Mouse (Mus musculus) heart, embryonic 12.5 days (tissue): ENCODE measurements at regions not wholly inside any gene's neighbourhood (a gene's known extent, or its start where the extent isn't known, plus 50 kb on each side); places are given as distances from the start of the nearest gene placed in this dataset.

Source experiments
- ATAC-seq: fragments of 200-750 bp; cut with Nextera tagmentation; 2 replicates; pipeline ENCODE4 v1.8.0; 2017; ENCODE audit warnings: moderate TSS enrichment, moderate library complexity; ENCODE audit not compliant: insufficient number of reproducible peaks, low FRiP score
- H3K27ac ChIP-seq: fragments of 300-500 bp; sonication (generic); 2 replicates; pipeline ENCODE4 v1.5.1; 2016; ENCODE audit warnings: mild to moderate bottlenecking, moderate library complexity; ENCODE audit not compliant: poor library complexity, severe bottlenecking
- H3K27me3 ChIP-seq: fragments of 300-500 bp; sonication (generic); replicated peaks from 2 replicates; pipeline ENCODE4 v1.6.1; 2016; ENCODE audit warnings: mild to moderate bottlenecking, moderate library complexity
- H3K36me3 ChIP-seq: fragments of 300-500 bp; sonication (generic); 2 replicates; pipeline ENCODE4 v1.6.1; 2016; ENCODE audit warnings: mild to moderate bottlenecking, moderate library complexity
- H3K4me1 ChIP-seq: fragments of 300-500 bp; sonication (generic); replicated peaks from 2 replicates; pipeline ENCODE4 v1.6.1; 2016; ENCODE audit warnings: mild to moderate bottlenecking
- H3K4me2 ChIP-seq: fragments of 300-500 bp; sonication (generic); 2 replicates; pipeline ENCODE4 v1.6.1; 2016; ENCODE audit warnings: mild to moderate bottlenecking, moderate library complexity
- H3K4me3 ChIP-seq: fragments of 300-500 bp; sonication (generic); 2 replicates; pipeline ENCODE4 v1.5.1; 2016; ENCODE audit warnings: mild to moderate bottlenecking
- H3K9ac ChIP-seq: fragments of 300-500 bp; sonication (generic); 2 replicates; pipeline ENCODE4 v1.6.1; 2016; ENCODE audit warnings: mild to moderate bottlenecking, moderate library complexity
- H3K9me3 ChIP-seq: fragments of 300-500 bp; sonication (generic); replicated peaks from 2 replicates; pipeline ENCODE4 v1.6.1; 2016; ENCODE audit warnings: mild to moderate bottlenecking, moderate library complexity
- whole genome bisulfite sequencing: fragments of 180-500 bp; shearing (Covaris S2); methylation state at CpG from one replicate; pipeline ENCODE4 v1.1.7; 2016; 5-methylcytosine and 5-hydroxymethylcytosine counted together

DNA sequence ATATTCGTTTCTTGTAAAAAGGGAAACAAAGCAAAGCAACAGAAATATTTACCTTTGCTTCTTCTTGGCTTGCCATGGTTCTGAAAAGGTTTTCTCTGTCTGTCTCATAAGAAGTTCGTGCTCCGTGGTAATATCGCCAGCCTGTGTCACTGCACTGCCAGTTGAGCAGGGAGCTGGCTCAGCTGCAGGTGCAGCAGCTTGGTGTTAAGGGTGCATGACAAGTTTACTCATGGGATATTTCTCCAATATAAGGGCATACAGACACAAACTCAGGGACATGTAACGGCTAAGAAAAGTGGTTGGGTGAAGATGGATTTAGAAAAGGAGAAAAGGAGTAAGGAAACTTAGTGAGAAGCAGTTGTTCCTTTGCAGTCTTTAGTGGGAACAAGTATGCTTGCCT is 533.5 kb upstream of the Zic4 start:
- Histone ChIP-seq H3K9ac (no peak overlapping the region), H3K4me2 (no peak overlapping the region), H3K4me1 (no peaks in the 10 kb centered on the region), H3K36me3 (no peaks in the 10 kb centered on the region), H3K9me3 (no peaks in the 10 kb centered on the region), H3K27ac (no peak overlapping the region), H3K27me3 (no peaks in the 10 kb centered on the region), H3K4me3 (no peak overlapping the region)
- WGBS, result 58% methylated on average over 5 of the region's 5 CpGs
- ATAC-seq, result no peak

DNA sequence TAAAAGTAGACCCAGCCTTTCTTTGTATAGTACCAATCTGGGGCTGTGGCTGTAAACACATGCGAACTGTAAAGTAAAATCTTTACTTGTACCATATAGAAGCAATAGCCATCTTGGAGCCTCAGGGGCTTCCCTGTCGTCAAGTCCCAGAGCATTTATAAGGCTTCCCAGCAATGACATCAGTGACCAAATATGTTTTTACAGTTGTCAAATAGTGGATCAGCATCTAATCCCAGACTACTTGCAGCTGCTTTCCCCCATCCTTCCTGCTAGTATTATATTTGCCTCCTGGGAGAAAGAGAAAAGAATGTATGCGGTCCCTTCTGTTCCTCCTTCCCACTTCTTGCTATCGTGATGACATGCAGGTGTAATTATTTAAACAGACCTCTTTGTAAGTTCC is 531.5 kb upstream of the Zic4 start:
- Histone ChIP-seq H3K27ac (no peak overlapping the region), H3K4me1 (no peaks in the 10 kb centered on the region), H3K36me3 (no peaks in the 10 kb centered on the region), H3K4me3 (no peak overlapping the region), H3K27me3 (no peaks in the 10 kb centered on the region), H3K9ac (no peak overlapping the region), H3K4me2 (no peak overlapping the region), H3K9me3 (no peaks in the 10 kb centered on the region)
- WGBS, result 63% methylated on average over 4 of the region's 4 CpGs
- no peak for ATAC-seq

DNA sequence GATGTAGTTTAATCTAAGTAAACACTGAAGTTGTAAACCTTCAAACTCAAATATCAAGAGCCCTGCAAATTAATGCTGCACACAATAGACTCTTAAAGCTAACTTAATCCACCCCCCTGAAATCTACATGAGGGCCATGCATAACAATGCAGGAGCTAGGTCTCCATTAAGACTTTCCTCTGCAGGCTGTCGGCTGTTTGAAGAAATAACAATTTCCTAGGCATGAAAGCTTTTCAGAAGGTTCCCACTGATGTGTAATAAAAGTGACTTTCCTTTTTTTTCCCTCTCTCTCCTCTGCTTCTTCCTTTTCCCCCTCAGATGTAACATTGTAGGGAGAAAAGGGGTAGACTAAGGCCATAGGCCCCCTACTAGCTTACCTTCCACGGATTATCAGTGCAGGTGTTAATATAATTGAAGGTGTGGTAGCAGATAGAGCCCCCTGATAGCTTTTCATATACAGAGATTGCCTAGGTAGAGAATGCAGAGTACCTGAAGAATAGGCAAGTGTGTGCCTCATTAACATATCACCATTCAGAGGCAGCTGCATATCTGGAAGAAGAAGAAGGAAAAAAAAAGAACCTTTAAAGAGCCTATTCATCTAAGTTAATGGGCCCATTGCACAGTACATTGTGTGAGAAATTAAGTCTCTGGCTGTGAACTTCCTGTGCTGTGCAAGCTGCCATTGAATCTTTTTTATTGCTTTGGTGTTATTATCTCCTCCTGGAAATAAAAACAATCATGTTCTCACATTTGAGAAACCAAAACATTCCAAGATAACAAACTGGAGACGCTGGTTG is 528.3 kb upstream of the Zic4 start:
- Histone ChIP-seq H3K4me1 (no peaks in the 10 kb centered on the region), H3K9ac (no peak overlapping the region), H3K27me3 (no peaks in the 10 kb centered on the region), H3K4me2 (no peak overlapping the region), H3K4me3 (no peak overlapping the region), H3K36me3 (no peaks in the 10 kb centered on the region), H3K27ac (no peak overlapping the region), H3K9me3 (no peaks in the 10 kb centered on the region)
- 20% methylated on average over 3 of the region's 3 CpGs for WGBS
- ATAC-seq, result no peak

DNA sequence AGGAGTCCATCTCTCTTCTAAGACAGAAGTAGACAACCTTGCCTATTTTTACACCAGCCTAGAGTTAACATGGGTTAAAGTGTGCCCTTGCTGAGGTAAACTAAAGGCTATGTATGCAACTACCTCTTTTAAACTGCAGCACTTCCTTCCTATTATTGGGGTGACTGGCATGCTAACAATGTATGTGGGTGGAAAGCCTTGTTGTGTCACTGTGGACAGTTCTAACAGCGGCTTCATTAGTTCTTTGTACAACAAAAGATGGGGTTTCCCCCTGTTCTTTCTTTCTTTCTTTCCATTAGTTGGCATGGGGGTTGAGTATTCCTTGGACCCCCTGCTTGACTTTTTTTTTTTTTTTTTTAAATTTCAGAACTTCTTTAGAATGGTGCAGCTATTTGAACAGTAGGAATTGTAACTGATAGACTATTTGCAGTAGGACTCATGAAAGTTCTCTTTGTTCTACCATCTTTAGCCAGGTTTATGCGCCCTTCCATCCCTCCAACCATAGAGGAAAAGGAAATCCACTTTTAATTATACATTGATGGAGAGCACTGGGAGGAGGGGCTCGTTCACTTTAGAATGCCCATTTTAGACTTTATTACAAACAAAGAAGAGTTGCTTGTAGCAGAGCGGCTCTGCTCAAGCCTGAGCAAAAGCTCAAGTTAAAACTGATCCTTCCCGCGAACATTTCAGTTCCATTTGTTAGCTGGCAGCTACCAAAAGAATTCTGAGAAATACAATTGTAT is 523.9 kb upstream of the Zic4 start:
- H3K4me2 ChIP-seq, result no peak overlapping the region
- no peaks in the 10 kb centered on the region for H3K36me3 ChIP-seq
- no peak for ATAC-seq
- no peaks in the 10 kb centered on the region for H3K4me1 ChIP-seq
- no peaks in the 10 kb centered on the region for H3K27me3 ChIP-seq
- no peak overlapping the region for H3K27ac ChIP-seq
- no peak overlapping the region for H3K9ac ChIP-seq
- WGBS, result 79% methylated on average over 6 of the region's 6 CpGs
- H3K4me3 ChIP-seq, result no peak overlapping the region
- no peaks in the 10 kb centered on the region for H3K9me3 ChIP-seq

DNA sequence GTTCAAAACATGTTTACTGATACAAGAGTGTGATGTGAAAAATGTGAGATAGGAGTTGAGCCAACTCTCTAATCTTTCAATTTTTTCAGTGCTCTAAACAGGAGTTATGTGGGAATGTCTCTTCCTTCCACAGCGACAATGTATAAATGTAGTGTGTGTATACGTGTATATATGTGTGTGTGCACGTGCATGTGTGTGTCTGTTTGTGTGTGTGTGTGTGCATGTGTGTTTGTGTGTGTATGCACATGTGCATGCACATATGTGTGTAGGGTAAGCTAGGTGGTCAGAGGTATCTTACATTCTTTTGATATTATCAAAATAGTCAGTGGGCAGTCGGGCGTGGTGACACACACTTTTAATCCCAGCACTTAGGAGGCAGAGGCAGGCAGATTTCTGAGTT is 511.2 kb upstream of the Zic4 start:
- no peak overlapping the region for H3K4me2 ChIP-seq
- 0 out of 2 replicates have a peak, but pooled peaks cover 5% of the 10 kb centered on the region for H3K9me3 ChIP-seq
- H3K27ac ChIP-seq, result no peak overlapping the region
- no peak overlapping the region for H3K9ac ChIP-seq
- H3K4me1 ChIP-seq, result no peaks in the 10 kb centered on the region
- H3K27me3 ChIP-seq, result no peaks in the 10 kb centered on the region
- H3K4me3 ChIP-seq, result no peak overlapping the region
- H3K36me3 ChIP-seq, result no peaks in the 10 kb centered on the region
- WGBS, result 82% methylated on average over 5 of the region's 5 CpGs
- no peak for ATAC-seq

DNA sequence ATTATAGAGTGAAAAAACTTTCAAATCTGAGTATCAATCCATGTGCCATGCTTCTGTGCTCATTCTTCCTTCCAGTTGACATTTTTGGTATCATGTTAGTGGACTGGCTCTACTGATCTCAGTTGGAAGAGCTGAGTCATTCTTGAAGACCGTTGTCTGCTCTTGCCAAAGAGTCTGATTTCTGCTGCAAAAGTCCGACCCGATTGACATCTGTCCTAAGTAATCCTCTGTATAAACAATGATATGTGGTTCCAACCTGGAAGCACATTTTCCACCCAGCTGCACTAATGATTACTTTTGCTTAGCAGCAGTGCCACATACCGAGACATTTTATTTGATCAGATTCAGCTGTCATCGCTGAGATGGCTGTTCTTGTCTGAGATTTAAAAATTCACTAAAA is 490.6 kb upstream of the Zic4 start:
- Histone ChIP-seq H3K4me3 (no peak overlapping the region), H3K4me2 (no peak overlapping the region), H3K27ac (no peak overlapping the region), H3K36me3 (no peaks in the 10 kb centered on the region), H3K4me1 (no peaks in the 10 kb centered on the region), H3K9ac (no peak overlapping the region), H3K27me3 (no peaks in the 10 kb centered on the region), H3K9me3 (no peaks in the 10 kb centered on the region)
- WGBS, result 61% methylated on average over 5 of the region's 5 CpGs
- no peak for ATAC-seq

DNA sequence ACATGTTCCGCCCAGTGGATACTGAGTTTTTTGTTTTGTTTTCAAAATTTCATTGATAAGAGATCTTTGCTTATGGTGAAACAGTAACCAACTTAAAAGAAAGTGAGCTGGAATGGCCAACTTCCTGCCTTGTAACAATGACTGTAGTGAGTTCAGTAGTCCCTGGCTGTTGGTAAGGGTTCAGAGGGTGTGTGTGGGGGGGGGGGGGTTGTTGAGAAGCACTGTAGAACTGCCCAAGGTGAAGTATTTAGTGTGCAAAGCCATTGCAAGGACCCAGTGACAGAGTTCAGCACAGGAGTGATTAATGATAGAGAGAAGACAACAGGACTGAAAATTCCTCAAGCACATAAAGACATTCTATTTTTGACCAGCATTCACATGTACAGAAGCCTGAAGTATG is 477.7 kb upstream of the Zic4 start:
- 94% methylated on average over 1 of the region's 1 CpGs for WGBS
- ATAC-seq, result no peak

DNA sequence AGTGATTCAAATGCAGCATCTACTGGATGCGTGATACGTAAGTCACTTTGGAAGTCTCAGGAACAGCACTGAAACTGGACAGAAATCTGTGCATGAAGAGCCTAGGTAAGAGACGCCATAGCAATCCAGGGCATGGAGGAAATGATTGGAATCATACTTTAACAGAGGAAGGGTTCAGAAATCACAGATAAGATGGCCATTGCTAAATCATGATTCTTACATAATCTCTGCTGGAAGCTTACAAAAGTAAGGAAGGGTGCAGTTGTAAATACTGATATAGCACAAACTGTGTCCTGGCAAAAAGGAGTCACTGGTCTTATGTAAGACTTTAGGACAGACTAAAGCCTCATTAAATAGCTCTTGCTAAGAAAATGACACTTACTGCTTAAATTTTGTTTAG is 474.8 kb upstream of the Zic4 start:
- no peaks in the 10 kb centered on the region for H3K9me3 ChIP-seq
- H3K27ac ChIP-seq, result no peak overlapping the region
- no peaks in the 10 kb centered on the region for H3K4me1 ChIP-seq
- H3K4me3 ChIP-seq, result no peak overlapping the region
- H3K4me2 ChIP-seq, result no peak overlapping the region
- H3K9ac ChIP-seq, result no peak overlapping the region
- H3K36me3 ChIP-seq, result no peaks in the 10 kb centered on the region
- 86% methylated on average over 3 of the region's 3 CpGs for WGBS
- ATAC-seq, result no peak
- H3K27me3 ChIP-seq, result no peaks in the 10 kb centered on the region

More for the DNA sequence above, 477.7 kb upstream of the Zic4 start:
- no peaks in the 10 kb centered on the region for H3K9me3 ChIP-seq
- no peaks in the 10 kb centered on the region for H3K4me1 ChIP-seq
- no peak overlapping the region for H3K9ac ChIP-seq
- no peak overlapping the region for H3K4me3 ChIP-seq
- no peak overlapping the region for H3K27ac ChIP-seq
- no peaks in the 10 kb centered on the region for H3K27me3 ChIP-seq
- H3K4me2 ChIP-seq, result no peak overlapping the region
- no peaks in the 10 kb centered on the region for H3K36me3 ChIP-seq

DNA sequence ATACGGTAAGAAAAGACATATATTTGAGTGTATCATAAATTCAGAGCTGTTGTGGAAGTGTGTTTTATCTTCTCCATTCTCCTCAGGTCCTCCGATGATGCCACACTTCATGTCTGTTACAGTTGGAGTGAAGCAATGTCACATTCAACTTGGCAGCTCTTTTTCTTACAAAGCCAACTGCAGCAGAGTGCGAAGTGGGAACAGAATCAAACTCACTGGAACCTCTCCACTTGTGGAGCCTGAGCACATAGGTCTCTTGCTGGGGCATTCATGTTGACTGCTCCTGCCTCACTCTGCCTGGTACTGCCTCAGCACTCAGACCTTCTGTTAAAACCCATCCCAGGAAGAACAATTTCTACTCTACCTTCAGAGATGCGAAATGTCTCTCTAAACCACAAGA is 471.4 kb upstream of the Zic4 start:
- WGBS, result 73% methylated on average over 4 of the region's 4 CpGs
- no peaks in the 10 kb centered on the region for H3K4me1 ChIP-seq
- H3K27ac ChIP-seq, result no peak overlapping the region
- no peak for ATAC-seq
- no peaks in the 10 kb centered on the region for H3K36me3 ChIP-seq
- H3K4me2 ChIP-seq, result no peak overlapping the region
- no peak overlapping the region for H3K4me3 ChIP-seq
- H3K9ac ChIP-seq, result no peak overlapping the region
- no peaks in the 10 kb centered on the region for H3K9me3 ChIP-seq
- no peaks in the 10 kb centered on the region for H3K27me3 ChIP-seq

DNA sequence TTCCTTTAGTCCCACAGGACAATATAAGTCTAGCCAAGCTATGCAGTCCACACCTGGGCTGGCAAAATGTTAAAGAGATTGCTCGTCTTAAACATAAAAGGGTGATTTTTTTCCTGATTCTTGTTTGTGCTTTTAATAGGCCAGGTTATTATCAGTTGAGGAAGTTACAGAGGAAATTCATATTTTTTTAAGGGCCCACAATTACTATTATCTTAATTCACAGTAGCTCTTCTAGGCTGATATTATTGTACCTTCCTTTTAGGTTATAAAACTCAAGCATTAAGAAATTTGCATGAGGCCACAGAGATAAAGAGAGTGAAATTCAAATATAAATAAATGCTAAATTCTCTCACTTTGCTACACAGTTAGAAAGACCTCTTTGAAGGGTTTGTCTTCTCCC is 469.4 kb upstream of the Zic4 start:
- no peak overlapping the region for H3K4me3 ChIP-seq
- 66% methylated on average over 1 of the region's 1 CpGs for WGBS
- ATAC-seq, result no peak

DNA sequence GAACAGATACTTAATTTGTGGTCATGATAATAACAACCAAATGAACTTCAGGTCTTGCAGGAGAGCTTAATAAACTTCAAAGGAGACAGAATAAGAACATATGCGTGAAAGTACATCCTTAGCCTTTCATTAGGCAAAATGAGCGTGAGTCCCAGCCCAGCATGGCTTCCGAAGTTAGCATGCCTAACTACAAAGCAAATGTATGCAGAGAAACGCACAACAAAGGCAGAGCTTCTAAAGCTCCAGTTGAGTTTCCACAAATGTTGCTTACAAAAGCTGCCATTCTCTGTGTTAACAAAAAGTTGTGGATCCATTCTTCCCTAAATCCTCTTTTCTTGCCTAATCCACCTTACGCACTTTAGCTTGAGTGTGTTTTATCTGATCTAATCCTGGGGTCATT is 458.7 kb upstream of the Zic4 start:
- 30% methylated on average over 5 of the region's 5 CpGs for WGBS
- no peak for ATAC-seq
- no peak overlapping the region for H3K27ac ChIP-seq
- no peaks in the 10 kb centered on the region for H3K27me3 ChIP-seq
- H3K9me3 ChIP-seq, result no peaks in the 10 kb centered on the region
- H3K4me2 ChIP-seq, result no peak overlapping the region
- no peaks in the 10 kb centered on the region for H3K4me1 ChIP-seq
- H3K4me3 ChIP-seq, result no peak overlapping the region
- no peaks in the 10 kb centered on the region for H3K36me3 ChIP-seq
- no peak overlapping the region for H3K9ac ChIP-seq

More for the DNA sequence above, 469.4 kb upstream of the Zic4 start:
- no peaks in the 10 kb centered on the region for H3K36me3 ChIP-seq
- no peaks in the 10 kb centered on the region for H3K9me3 ChIP-seq
- H3K4me2 ChIP-seq, result no peak overlapping the region
- no peak overlapping the region for H3K27ac ChIP-seq
- no peaks in the 10 kb centered on the region for H3K27me3 ChIP-seq
- no peak overlapping the region for H3K9ac ChIP-seq
- H3K4me1 ChIP-seq, result no peaks in the 10 kb centered on the region
